Mouse (Mus musculus): ENCODE measurements around the gene Fbxw4.

DNA sequence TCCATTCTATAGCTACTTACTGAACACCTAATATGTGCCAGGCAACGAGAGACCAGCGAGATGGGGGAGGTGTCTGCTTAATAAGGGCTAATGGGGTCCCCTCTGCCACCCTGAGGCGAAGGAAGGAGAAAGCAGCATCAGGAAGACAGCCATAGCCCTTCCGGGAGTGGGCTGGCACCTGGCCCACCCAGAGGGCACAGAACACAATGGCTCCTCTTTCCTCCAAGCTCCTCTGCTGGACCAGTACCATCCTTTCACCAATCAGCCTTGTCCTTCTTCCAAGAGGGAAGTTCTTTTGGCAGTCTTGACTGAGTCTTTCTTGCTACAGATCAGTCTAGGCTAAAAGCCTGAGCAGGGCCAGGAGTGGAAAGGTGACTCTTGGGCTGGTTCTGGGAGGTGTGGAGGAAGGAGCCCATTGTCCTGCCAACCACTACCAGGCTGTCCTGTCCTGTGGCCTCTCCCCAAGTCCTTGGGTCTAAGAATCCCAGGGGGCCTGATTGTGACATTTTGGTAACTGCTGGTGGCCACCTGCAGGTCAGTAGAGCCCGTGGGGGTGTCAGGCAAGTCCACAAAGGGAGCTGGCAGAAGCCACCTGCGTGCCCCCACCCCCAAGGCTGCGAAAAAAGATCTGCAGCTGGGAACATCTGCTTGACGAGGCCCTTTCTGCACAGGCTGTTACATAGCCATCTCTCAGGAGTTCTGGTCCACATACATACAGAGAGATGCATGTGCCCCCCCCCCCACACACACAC lies 119.3 kb downstream of the Fbxw4 start:
- TF ChIP-seq EP300 (IDR thresholded peaks at IDR 0.05; ENCODE audit: low read depth), result no peak
- TF ChIP-seq CTCF (IDR thresholded peaks at IDR 0.05; ENCODE audit: low read depth), result no peak
